Mouse (Mus musculus) splenic B cell, adult 2 months (primary cell): Measurements from ENCODE around the gene Lce1a1.
"Not testable (repeated sequence)": the region's sequence is repeated elsewhere in the genome, so short reads cannot be mapped to it uniquely, and the experiment has no call there.

Source experiments
- DNase-seq: peaks from one replicate; pipeline ENCODE4 v3.0.0-alpha.2; 2011; ENCODE audit warnings: low read depth, low spot score
- H3K27me3 ChIP-seq: 2 replicates; pipeline ENCODE4 v1.6.1; 2012; ENCODE audit warnings: mild to moderate bottlenecking, low read length, moderate library complexity, mixed read lengths; ENCODE audit not compliant: control insufficient read depth, poor library complexity, insufficient read depth, severe bottlenecking
- H3K36me3 ChIP-seq: 2 replicates; pipeline ENCODE4 v1.6.1; 2012; ENCODE audit warnings: mild to moderate bottlenecking, low read length, moderate library complexity, mixed read lengths; ENCODE audit not compliant: control insufficient read depth, poor library complexity, insufficient read depth, severe bottlenecking

The Lce1a1 gene

DNA sequence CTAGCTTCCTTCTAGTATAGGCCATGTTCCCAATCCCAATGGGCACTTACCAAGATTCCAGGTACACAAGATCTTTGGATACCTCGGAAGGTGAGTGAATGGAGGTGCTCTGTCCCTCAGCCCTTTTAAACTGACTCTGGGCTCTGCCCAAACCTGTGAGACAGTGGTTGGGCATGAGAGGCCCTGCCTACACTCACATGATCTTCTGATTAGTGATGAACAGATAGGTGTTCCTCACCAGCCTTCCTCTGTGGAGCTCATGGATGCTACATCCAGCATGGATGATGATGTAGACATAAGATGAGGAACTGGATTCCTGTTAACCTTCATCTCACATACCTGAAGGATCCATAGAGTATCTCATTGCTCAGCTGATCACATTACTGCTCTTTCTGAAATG lies at the start of gene Lce1a1:
TSS of gene Lce1a1 (minus strand) at position 101 of the 400 bp plus-strand sequence.
- H3K36me3 ChIP-seq, result no peaks in the 10 kb centered on the region
- DNase-seq, result no peak
- no peaks in the 10 kb centered on the region for H3K27me3 ChIP-seq

DNA sequence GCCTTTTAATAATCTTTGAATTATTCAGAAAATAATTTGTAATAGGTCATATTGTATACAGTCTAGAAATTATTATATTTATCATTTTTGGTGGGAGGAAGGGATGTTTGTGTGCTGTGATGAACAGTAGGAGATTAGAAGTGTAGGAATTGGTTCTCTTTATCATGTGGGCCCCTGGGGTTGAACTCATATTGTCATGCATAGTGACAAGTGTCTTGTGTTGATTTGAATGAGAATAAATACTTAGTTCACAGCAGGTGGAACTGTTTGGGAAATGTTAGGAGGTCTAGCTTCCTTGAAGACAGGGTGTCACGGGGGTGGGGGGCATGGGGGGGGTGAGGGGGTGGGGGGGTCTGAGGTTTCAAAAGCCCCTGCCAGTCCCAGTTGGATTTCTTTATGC lies 46.5 kb upstream of the Lce1a1 start:
- no peaks in the 10 kb centered on the region for H3K27me3 ChIP-seq
- DNase-seq, result no peak

DNA sequence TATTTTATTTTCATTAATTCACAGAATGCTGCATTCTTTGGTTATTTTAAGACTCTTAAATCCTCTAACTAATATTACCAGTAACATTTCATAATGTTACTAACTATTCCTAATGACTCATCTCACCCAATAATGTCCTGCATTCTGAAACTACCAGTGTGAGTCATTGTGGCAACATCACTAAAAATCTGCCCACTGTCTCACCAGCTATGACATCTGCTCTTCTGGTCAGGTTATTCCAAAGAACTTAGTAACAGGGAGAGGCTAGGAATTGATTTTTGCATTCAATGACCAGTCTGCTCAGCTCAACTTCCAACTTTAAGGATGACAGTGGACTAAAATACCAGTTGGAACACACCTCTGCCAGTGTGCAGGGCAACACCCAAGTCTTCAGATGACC lies 43.6 kb upstream of the Lce1a1 start:
- Histone ChIP-seq H3K27me3 (no peaks in the 10 kb centered on the region), H3K36me3 (no peaks in the 10 kb centered on the region)
- DNase-seq, result no peak

More for the DNA sequence above, 46.5 kb upstream of the Lce1a1 start:
- H3K36me3 ChIP-seq, result no peaks in the 10 kb centered on the region

DNA sequence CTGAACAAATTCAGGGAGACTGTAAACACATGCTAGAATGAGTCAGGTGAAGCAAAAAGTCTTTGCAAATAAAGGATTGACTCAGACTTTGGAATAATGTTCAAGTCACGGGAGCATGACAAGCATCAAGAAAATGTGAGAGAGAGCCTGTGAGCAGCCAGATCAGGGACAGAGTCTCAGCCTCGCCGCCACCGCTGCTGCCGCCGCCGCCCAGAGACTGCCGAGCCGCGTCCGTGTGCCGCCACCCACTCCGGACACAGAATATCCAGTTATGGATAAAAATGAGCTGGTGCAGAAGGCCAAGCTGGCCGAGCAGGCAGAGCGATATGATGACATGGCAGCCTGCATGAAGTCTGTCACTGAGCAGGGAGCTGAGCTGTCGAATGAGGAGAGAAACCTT lies 41.0 kb upstream of the Lce1a1 start:
- not testable (repeated sequence) for DNase-seq, H3K27me3 ChIP-seq, H3K36me3 ChIP-seq

DNA sequence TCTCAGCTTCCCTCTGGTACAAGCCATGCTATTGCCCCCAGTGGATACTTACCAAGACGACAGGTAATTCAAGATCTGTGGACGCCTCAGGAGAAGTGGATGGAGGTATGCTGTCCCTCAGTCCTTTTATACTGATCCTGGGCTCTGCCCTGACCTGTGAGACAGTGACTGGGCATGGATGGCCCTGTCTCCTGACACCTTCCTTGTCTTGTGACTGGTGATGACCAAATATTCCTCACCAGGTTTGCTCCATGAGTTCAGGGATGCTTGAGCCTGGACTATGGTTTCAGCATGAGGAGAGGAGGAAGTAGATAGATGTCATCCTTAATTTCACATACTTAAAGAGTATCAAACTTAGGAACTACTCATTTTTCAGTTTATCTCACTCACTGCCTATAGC lies 39.0 kb upstream of the Lce1a1 start, which contains the start of gene Lce1d:
TSS of gene Lce1d (minus strand) at position 101 of the 400 bp plus-strand sequence.
- H3K36me3 ChIP-seq, result no peaks in the 10 kb centered on the region
- no peaks in the 10 kb centered on the region for H3K27me3 ChIP-seq
- no peak for DNase-seq

DNA sequence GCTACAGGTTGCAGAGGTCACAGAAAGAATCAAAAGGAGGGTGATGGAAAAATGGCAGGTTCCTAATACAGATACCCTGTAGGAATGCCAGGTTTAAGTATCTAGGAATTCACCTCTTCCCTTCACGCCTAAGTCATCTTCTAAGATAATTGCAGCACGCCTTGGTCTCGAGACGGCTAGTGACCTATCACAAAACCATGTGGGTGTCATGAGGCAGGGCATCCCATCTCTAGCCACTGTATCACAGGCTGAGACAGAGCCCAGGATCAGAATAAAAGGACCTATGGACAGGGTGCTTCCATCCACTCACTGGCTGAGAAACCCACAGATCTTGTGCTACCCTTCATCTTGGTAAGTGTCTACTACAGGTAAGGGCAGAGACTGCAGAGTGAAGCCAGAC lies 30.8 kb upstream of the Lce1a1 start, which contains the start of gene Lce1c:
TSS of gene Lce1c (plus strand) at position 301 of the 400 bp plus-strand sequence.
- DNase-seq, result no peak
- H3K36me3 ChIP-seq, result no peaks in the 10 kb centered on the region
- no peaks in the 10 kb centered on the region for H3K27me3 ChIP-seq

DNA sequence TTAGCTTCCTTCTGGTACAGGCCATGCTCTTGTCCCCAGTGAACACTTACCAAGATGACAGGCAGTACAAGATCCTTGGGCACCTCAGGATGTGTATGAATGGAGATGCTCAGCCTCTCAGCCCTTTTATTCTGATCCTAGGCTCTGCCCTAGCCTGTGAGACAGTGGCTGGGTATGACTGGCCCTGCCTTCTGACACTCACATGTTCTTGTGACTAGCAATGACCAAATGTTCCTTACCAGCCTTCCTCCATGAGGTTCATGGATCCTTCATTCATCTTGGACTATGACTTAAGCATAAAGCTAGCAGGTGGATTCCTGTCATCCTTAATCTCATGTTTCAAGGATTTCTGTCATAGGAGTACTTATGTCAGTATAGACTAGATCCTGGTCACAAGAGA lies 22.1 kb upstream of the Lce1a1 start, which contains the start of gene Lce1a2:
TSS of gene Lce1a2 (minus strand) at position 101 of the 400 bp plus-strand sequence.
- Histone ChIP-seq H3K36me3 (no peaks in the 10 kb centered on the region), H3K27me3 (no peaks in the 10 kb centered on the region)
- no peak for DNase-seq

DNA sequence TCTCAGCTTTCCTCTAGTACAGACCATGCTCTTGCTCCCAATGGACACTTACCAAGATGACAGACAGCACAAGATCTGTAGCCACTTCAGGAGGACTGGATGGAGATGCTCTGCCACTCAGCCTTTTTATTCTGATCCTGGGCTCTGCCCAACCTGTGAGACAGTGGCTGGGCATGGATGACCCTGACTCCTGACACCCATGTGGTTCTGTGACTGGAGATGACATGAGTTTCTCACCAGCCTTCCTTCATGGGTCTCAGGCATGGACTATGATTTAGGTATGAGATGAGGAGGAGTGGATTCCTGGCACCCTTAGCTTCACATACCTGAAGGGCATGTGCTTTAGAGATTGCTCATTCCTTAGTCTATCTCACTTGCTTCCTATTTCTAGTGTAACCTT lies 8.7 kb upstream of the Lce1a1 start, which contains the start of gene Lce1b:
TSS of gene Lce1b (minus strand) at position 101 of the 400 bp plus-strand sequence.
- no peak for DNase-seq
- no peaks in the 10 kb centered on the region for H3K36me3 ChIP-seq
- no peaks in the 10 kb centered on the region for H3K27me3 ChIP-seq

DNA sequence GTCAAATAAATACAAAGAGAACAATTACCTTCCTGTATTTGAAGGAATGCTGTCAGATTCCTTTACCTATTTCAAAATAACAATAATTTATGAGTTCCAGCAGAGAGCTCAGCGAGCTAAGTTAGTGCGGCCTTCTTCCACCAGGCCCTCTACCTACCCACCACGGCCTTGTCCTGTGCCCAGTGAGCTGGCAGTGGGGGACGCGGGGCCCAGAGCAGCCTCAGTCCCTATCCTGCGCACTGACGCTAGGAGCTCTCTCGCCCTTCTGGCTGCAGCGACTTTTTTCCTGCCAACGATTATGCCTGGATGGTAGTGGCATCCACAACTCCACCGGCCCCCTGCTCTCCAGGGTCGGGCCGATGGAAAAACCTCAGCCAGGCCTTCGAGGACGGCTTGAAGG lies 8.3 kb downstream of the Lce1a1 start:
- DNase-seq, result no peak
- H3K36me3 ChIP-seq, result no peaks in the 10 kb centered on the region
- no peaks in the 10 kb centered on the region for H3K27me3 ChIP-seq

DNA sequence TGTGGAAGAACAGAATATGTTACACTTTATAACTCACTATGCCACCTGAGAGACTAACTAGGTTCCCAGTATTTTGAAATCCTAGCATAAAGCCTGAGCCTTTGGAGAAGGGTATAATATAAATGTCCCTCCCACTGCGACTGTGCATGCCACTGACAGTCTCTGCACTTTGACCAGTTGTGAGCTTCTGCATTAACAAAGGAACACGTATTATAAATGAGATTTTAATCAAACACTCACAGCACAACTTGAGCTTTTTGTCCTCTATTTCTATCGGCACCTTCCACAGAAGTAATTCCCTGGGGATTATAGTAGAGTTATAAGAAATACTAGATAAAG lies 9.5 kb downstream of the Lce1a1 start:
- no peak for DNase-seq
- Histone ChIP-seq H3K27me3 (no peaks in the 10 kb centered on the region), H3K36me3 (no peaks in the 10 kb centered on the region)

DNA sequence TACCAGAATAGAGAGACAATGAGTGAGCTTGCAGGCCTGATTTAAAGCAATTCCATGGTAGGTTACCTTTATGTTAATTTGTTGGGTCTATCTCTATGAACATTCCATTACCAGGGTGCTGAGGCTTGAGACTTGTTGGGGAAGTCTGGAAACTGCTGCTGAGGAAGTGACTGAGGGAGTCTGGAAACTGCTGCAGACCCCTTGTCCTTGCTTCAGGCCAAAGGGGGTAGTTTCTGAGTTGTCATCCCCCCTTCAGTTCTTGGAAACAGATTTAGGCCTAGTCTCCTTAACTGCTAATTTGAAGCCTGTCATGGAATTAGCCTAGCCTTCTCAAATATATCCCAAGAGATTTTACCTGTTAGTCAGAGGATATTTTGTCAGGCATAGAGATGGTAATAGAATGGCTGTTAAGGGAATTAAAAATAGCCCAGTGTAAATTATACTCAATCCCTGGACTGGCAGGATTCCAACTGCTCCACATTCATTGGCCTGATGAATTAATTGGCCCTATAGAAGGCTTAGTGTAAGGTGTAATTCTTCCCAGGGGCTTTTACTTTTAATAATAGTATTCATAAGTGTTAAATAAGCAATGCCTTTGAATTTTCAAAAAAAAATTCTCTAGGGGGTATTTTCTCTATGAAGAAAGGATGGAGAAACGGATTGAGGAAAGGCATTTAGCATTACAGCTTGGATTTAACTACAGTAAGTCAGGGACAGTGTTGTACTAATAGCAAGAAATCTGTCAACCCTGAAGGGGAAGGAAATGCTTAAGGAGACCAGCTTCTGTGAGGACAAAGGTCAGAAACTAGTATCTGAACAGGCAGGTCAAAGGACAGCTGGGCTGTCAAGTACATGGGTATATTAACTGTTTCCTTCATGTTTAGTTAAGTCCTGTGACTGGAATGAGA lies 10.1 kb downstream of the Lce1a1 start:
- no peak for DNase-seq
- H3K36me3 ChIP-seq, result no peaks in the 10 kb centered on the region
- H3K27me3 ChIP-seq, result no peaks in the 10 kb centered on the region

DNA sequence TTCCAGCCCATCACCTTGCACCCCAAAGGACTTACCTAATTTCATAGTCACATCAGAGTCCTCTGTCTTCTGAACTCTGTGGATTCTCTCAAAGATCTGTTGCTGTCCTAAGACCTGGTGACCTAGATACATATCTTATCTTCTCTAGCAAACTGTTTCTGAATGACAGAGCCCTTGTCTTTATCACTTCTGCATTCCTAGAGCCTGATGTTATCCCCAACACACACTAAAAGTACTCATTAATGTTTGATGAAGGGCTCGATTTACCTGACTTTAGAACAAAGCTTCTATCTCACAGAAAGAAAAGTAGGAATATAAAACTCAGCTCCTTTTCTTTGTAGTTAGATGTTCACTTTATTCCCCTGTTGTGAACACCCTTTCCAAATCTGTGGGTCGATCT lies 26.5 kb downstream of the Lce1a1 start, which contains the start of gene Lce6a:
TSS of gene Lce6a (minus strand) at position 101 of the 400 bp plus-strand sequence.
- Histone ChIP-seq H3K36me3 (no peaks in the 10 kb centered on the region), H3K27me3 (no peaks in the 10 kb centered on the region)
- no peak for DNase-seq

DNA sequence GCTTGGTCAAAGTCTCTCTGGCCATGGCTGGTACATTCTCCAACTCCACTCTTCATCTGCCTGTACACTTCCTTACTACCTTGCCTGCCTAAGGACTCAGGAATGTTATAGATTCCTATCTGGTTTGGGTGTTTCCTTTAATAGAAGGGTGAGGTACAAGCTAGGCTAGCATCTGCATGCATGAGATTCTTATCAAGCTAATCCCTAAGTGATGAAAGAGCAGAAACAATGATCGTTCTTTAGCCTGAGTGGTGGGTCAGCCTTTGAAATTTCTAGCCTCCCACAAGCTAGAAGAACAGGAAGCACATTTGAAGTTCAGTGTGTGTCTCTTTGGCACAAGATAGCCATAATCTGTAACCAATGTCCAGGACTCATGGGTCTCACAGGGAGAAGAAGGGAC lies 38.3 kb downstream of the Lce1a1 start:
- no peak for DNase-seq
- Histone ChIP-seq H3K36me3 (no peaks in the 10 kb centered on the region), H3K27me3 (no peaks in the 10 kb centered on the region)

DNA sequence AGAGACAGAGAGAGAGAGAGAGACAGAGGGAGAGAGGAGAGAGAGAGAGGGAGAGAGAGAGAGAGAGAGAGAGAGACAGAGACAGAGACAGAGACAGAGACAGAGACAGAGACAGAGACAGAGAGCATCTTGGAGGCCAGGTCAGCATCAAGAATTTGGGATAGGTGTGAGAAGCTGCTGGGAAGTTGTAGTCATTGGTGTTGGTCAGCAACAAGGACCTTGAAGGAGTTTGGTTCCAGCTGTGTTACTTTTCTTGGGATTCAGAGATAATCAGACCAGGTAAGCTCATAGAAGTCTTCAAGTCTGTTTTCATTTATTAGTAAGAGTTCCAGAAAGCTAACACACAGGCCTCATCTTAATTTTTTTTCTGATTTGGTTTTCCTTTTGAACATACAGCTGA lies 40.7 kb downstream of the Lce1a1 start, which contains the start of gene 2210017I01Rik:
TSS of gene 2210017I01Rik (minus strand) at position 101 of the 400 bp plus-strand sequence.
- H3K36me3 ChIP-seq, result no peaks in the 10 kb centered on the region
- H3K27me3 ChIP-seq, result no peaks in the 10 kb centered on the region
- DNase-seq, result no peak

DNA sequence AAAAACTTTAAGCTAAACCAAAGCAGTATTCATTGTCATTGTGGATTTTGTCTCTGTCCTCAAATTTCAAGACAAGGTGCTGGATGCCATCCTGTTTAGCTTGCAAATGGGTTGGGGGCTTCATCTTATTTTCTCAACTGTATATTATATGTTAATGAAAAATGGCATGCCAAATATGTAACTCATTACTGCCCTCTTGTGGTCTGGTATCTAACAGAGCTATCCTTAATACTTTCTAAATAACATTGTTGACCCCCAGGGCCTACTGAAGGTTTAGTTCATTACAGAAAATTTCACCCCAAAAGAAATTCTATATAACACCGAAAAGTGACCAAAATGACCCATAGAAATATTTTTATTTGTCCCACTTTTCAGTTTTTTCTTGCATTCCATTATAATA lies 45.9 kb downstream of the Lce1a1 start:
- no peaks in the 10 kb centered on the region for H3K27me3 ChIP-seq
- H3K36me3 ChIP-seq, result no peaks in the 10 kb centered on the region
- no peak for DNase-seq
